Mouse (Mus musculus) frontal cortex, postnatal 10 days (tissue): Measurements from ENCODE around the gene Antxr1.

Experiments
- DNase-seq, 2 experiments: peaks; one replicate each; pipeline ENCODE4 v3.0.0; 2022; ENCODE audit warnings: low spot score in 2 of 2, mixed read lengths in 1 of 2

The Antxr1 gene

GRCm38 (mm10) chr6:87184418-87184817 lies 151.2 kb downstream of the Antxr1 start:
- DNase-seq, result no peak

GRCm38 (mm10) chr6:87183981-87184380 lies 151.6 kb downstream of the Antxr1 start:
- no peak for DNase-seq

- DNase-seq, result peak; percentile 62 to 80
These were observed 152.5 kb downstream of the Antxr1 start for GRCm38 (mm10) chr6:87183159-87183558.

- no peak for DNase-seq
These were observed 152.9 kb downstream of the Antxr1 start for GRCm38 (mm10) chr6:87182736-87183135.

- DNase-seq, result no peak
These were observed 164.2 kb downstream of the Antxr1 start for GRCm38 (mm10) chr6:87171461-87171860.

- DNase-seq, result no peak
These were observed 164.7 kb downstream of the Antxr1 start for GRCm38 (mm10) chr6:87170875-87171274.

GRCm38 (mm10) chr6:87170277-87170676 lies 165.3 kb downstream of the Antxr1 start:
- no peak for DNase-seq

- DNase-seq, result no peak
These were observed 167.6 kb downstream of the Antxr1 start for GRCm38 (mm10) chr6:87168021-87168420.

GRCm38 (mm10) chr6:87166673-87167305 lies 168.8 kb downstream of the Antxr1 start:
- no peak for DNase-seq

GRCm38 (mm10) chr6:87165536-87166311 lies 169.9 kb downstream of the Antxr1 start:
- DNase-seq, result no peak

- DNase-seq, result no peak
These were observed 174.0 kb downstream of the Antxr1 start for GRCm38 (mm10) chr6:87161391-87162263.

GRCm38 (mm10) chr6:87160196-87160595 lies 175.4 kb downstream of the Antxr1 start:
- no peak for DNase-seq

GRCm38 (mm10) chr6:87158062-87158623 lies 177.5 kb downstream of the Antxr1 start:
- no peak for DNase-seq

- DNase-seq, result no peak
These were observed 181.8 kb downstream of the Antxr1 start for GRCm38 (mm10) chr6:87153836-87154235.

GRCm38 (mm10) chr6:87153231-87153580 lies 182.4 kb downstream of the Antxr1 start:
- DNase-seq, result no peak

- no peak for DNase-seq
These were observed 183.0 kb downstream of the Antxr1 start for GRCm38 (mm10) chr6:87152461-87153230.

- no peak for DNase-seq
These were observed 184.2 kb downstream of the Antxr1 start for GRCm38 (mm10) chr6:87151427-87151826.

GRCm38 (mm10) chr6:87150471-87150870 lies 185.2 kb downstream of the Antxr1 start:
- no peak for DNase-seq

GRCm38 (mm10) chr6:87147921-87148320 lies 187.7 kb downstream of the Antxr1 start:
- no peak for DNase-seq

- DNase-seq, result no peak
These were observed 192.0 kb downstream of the Antxr1 start for GRCm38 (mm10) chr6:87143594-87143993.

GRCm38 (mm10) chr6:87142239-87142638 lies 193.4 kb downstream of the Antxr1 start:
- no peak for DNase-seq
